Mouse (Mus musculus) ovary, adult 18-20 months (tissue): Measurements from ENCODE around the gene Gm10378.
"Not testable (repeated sequence)": the region's sequence is repeated elsewhere in the genome, so short reads cannot be mapped to it uniquely, and the experiment has no call there.

Experiments used
- DNase-seq: peaks from one replicate; pipeline ENCODE4 v3.0.0; 2022; ENCODE audit warnings: low spot score, mixed read lengths

The Gm10378 gene

DNA sequence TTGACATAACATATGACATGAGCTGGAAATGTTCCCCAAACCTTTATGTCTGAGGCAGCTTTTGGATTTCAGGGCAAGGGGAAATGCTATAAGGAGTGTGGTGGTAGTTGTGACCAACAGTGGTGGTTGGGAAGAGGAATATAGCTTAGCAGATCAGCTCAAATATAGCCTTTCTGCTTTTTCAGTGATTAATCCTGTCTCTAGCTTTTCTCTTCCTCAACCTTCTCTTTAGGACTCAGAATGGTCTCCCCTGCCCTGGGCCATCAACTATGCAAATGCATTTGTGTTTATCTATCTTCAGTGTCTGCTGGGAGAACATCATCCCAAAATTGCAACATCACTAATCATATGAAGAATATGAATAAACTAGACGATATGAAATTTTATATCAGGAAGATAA lies at the start of gene Gm10378:
Gene Gm10378, plus strand, starts transcription at position 301 of the 400 bp plus-strand sequence.
- DNase-seq, result not testable (repeated sequence)

DNA sequence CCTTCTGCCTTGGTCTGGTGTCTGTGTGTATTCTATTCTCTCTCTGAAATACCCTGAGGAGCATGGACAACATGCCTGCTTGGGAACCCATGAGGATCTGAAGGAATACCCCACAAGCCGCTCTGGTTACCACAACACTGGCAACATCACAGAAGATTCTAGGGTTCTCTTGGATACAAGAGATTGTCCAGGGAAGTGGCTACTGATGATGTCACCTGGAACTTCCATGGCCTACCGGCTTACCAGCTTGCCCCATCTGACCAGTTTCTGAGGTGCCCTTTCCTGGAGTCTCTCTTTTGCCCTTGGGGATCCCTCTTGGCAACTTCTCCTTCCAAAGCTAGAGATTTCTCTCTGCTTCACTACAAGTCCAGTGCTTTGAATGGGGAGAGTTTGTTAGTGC lies 13.9 kb upstream of the Gm10378 start, which contains the start of gene Gm3633:
Gene Gm3633, minus strand, starts transcription at position 101 of the 400 bp plus-strand sequence.
- DNase-seq, result not testable (repeated sequence)
